Comparison of ENCODE assay signal across 14 mouse cellular contexts in genomic region chr2:170258367-170258766, GRCm38 (mm10).
DNase-seq lines count a peak whose midpoint lies in the region; ATAC-seq lines count a peak whose summit lies in the region.
"Had no signal": no experiment of that assay in that cellular context is flagged by ENCODE, and none has a peak within 500 bp of the region (broad histone marks: within the 10 kb centered on the region; RNA-seq: fewer than 3 reads in every experiment).

No protein-coding gene starts in this region.

- H3K4me3 ChIP-seq in kidney, embryonic 16.5 days (ENCODE audit: low read length) = no peak overlapping the region
- H3K4me3 ChIP-seq: embryonic facial prominence, embryonic 12.5 days; forebrain, embryonic 12.5 days; neural tube, embryonic 12.5 days had no signal

- no peaks in the 10 kb centered on the region for H3K9me3 ChIP-seq in kidney, embryonic 16.5 days (ENCODE audit: low read length)
- H3K9me3 ChIP-seq: embryonic facial prominence, embryonic 12.5 days; forebrain, embryonic 12.5 days; neural tube, embryonic 12.5 days had no signal

- WGBS in kidney, embryonic 16.5 days = 57% methylated on average over 12 of the region's 13 CpGs

- peak; percentile 18 for DNase-seq in kidney, adult 18-20 months
- peak; percentile 27 for DNase-seq in R1 (ENCODE audit: low read depth, low spot score)
- DNase-seq in heart, postnatal 36 days = peak; percentile 46 to 51
- peak; percentile 62 for DNase-seq in lung, postnatal 10 days
- DNase-seq in thymus, postnatal 4 days = no peak
- DNase-seq in cerebellum, adult 8-10 months = no peak
- DNase-seq: cerebellum, adult 18-20 months; midbrain, embryonic 14.5 days; right cerebral cortex, adult 18-20 months; thymus, postnatal 25 days had no signal

- peaks cover under 1% of the 10 kb centered on the region; the same call in 1 of the 2 replicates for H3K4me1 ChIP-seq in kidney, embryonic 16.5 days (ENCODE audit: insufficient read depth, low read length)
- H3K4me1 ChIP-seq: forebrain, embryonic 12.5 days; neural tube, embryonic 12.5 days had no signal

- no peak overlapping the region for H3K4me2 ChIP-seq in kidney, embryonic 16.5 days (replicated peaks; ENCODE audit: low read depth, low read length)
- H3K4me2 ChIP-seq: embryonic facial prominence, embryonic 12.5 days; forebrain, embryonic 12.5 days; neural tube, embryonic 12.5 days had no signal

- no peaks in the 10 kb centered on the region for H3K27me3 ChIP-seq in kidney, embryonic 16.5 days (ENCODE audit: insufficient read depth, low read length)
- H3K27me3 ChIP-seq: embryonic facial prominence, embryonic 12.5 days; forebrain, embryonic 12.5 days; neural tube, embryonic 12.5 days had no signal

- H3K27ac ChIP-seq in kidney, embryonic 16.5 days (ENCODE audit: low read length) = no peak overlapping the region
- H3K27ac ChIP-seq: embryonic facial prominence, embryonic 12.5 days; forebrain, embryonic 12.5 days; neural tube, embryonic 12.5 days had no signal

- no peaks in the 10 kb centered on the region for H3K36me3 ChIP-seq in kidney, embryonic 16.5 days (ENCODE audit: insufficient read depth, low read length)
- H3K36me3 ChIP-seq: embryonic facial prominence, embryonic 12.5 days; forebrain, embryonic 12.5 days; neural tube, embryonic 12.5 days had no signal

- intact Hi-C loops in heart, postnatal 36 days (cut with DNase I) = no loop called here

- no peak; the same call in 1 of the 2 replicates for ATAC-seq in kidney, embryonic 16.5 days (ENCODE audit: low FRiP score, low TSS enrichment)

- no peak overlapping the region; the same call in 1 of the 2 replicates for H3K9ac ChIP-seq in kidney, embryonic 16.5 days (replicated peaks; ENCODE audit: low read length)
- H3K9ac ChIP-seq: embryonic facial prominence, embryonic 12.5 days; forebrain, embryonic 12.5 days; neural tube, embryonic 12.5 days had no signal

Comparison
In these comparisons a context has a peak if more than half of its experiments do, and no peak if none do; other contexts are left out.
1. DNase-seq: peak in kidney, adult 18-20 months (single experiment), R1 (single experiment), heart, postnatal 36 days (2 of 2) and lung, postnatal 10 days (single experiment); none in thymus, postnatal 4 days (single experiment) and cerebellum, adult 8-10 months (single experiment).